ENCODE assay signal across 8 mouse cellular contexts in the genomic region with DNA sequence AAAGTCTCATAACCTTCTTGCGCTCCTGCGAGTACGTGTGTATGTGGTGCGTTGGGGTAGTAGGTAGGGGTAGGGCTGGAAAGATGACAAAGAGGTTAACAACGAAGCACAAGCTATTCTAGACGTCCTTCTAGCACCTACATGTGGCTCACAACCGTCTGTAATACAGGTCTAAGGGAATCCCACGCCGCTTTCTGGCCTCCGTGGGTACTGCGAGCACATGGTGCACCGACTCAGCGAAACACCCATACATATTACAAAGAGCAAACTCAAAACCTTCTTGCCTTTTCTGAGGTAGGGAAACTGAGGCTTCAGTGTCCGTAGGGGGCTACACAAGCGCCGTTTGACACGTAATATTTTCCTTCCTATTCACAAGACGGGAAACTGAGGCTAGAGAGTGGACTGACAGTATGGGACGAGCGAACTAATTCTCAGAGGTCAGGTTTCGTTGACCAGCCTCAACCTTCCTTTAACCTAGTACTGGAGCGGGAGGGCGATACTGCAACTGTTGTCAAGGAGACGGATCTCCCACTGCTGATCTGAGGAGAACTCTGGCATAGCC. TPM values are rescaled to one million over a fixed set of nuclear protein-coding genes. Genes with fewer than 3 reads are reported as not detected.
DNase-seq lines count a peak whose midpoint lies in the region; ATAC-seq and TF ChIP-seq lines count a peak whose summit lies in the region.

No protein-coding gene starts in this region.

- TF ChIP-seq CTCF in heart, adult 2 months (IDR thresholded peaks at IDR 0.05): peak; percentile 75
- TF ChIP-seq CTCF in spleen, adult 2 months (IDR thresholded peaks at IDR 0.05; ENCODE audit: extremely low read depth, insufficient read depth, insufficient read length, insufficient replicate concordance): peak; percentile 14; the same call in 1 of the 2 replicates

- no peaks in the 10 kb centered on the region for H3K9me3 ChIP-seq in embryonic facial prominence, embryonic 11.5 days (replicated peaks; ENCODE audit: control insufficient read depth, low read length)
- H3K9me3 ChIP-seq in limb, embryonic 15.5 days: no peaks in the 10 kb centered on the region
- no peaks in the 10 kb centered on the region for H3K9me3 ChIP-seq in midbrain, embryonic 15.5 days

- no peaks in the 10 kb centered on the region for H3K36me3 ChIP-seq in embryonic facial prominence, embryonic 11.5 days (replicated peaks; ENCODE audit: control insufficient read depth, insufficient read depth, low read depth, low read length)
- no peaks in the 10 kb centered on the region for H3K36me3 ChIP-seq in heart, adult 2 months (ENCODE audit: control insufficient read depth, insufficient read depth, low read length)
- H3K36me3 ChIP-seq in limb, embryonic 15.5 days: peaks cover 9% of the 10 kb centered on the region; the same call in 1 of the 2 replicates
- no peaks in the 10 kb centered on the region for H3K36me3 ChIP-seq in midbrain, embryonic 15.5 days (replicated peaks)
- no peaks in the 10 kb centered on the region for H3K36me3 ChIP-seq in spleen, adult 2 months (ENCODE audit: control insufficient read depth, insufficient read depth, low read length)

- peak; percentile 89 for DNase-seq in 416B (ENCODE audit: low read depth)
- DNase-seq in adrenal gland, postnatal 14 days: peak; percentile 85
- peak; percentile 71 for DNase-seq in embryonic facial prominence, embryonic 11.5 days (ENCODE audit: low spot score)
- DNase-seq in heart, adult 2 months: peak; percentile 66 to 69
- DNase-seq in kidney, adult 8-10 months: peak; percentile 82 to 87
- DNase-seq in spleen, adult 2 months (ENCODE audit: low read depth in 1 of 2, low spot score in 2 of 2): peak; percentile 57 to 70

- intact Hi-C loops in heart, adult 2 months (cut with DNase I): loop anchor here (1.0 to 10.0 kb wide), 6 partner anchors 15 to 953 kb away; a partner anchor contains a TSS

- peak overlapping the region; percentile 66 for H3K4me3 ChIP-seq in embryonic facial prominence, embryonic 11.5 days (ENCODE audit: low read depth, low read length)
- peak overlapping the region; percentile 56 for H3K4me3 ChIP-seq in heart, adult 2 months
- peak overlapping the region; percentile 71 for H3K4me3 ChIP-seq in limb, embryonic 15.5 days
- H3K4me3 ChIP-seq in midbrain, embryonic 15.5 days: peak overlapping the region; percentile 78
- H3K4me3 ChIP-seq in spleen, adult 2 months (ENCODE audit: extremely low read depth, insufficient read depth, insufficient read length): peak overlapping the region; percentile 87

- peak; percentile 7 for ATAC-seq in embryonic facial prominence, embryonic 11.5 days (replicated peaks; ENCODE audit: insufficient number of reproducible peaks, low FRiP score, low TSS enrichment, low read depth)
- ATAC-seq in limb, embryonic 15.5 days (ENCODE audit: insufficient number of reproducible peaks, low FRiP score, low TSS enrichment, low read depth): no peak
- ATAC-seq in midbrain, embryonic 15.5 days (replicated peaks): peak; percentile 64

- H3K27me3 ChIP-seq in embryonic facial prominence, embryonic 11.5 days (ENCODE audit: control insufficient read depth, insufficient read depth, low read length): no peaks in the 10 kb centered on the region
- no peaks in the 10 kb centered on the region for H3K27me3 ChIP-seq in heart, adult 2 months (ENCODE audit: control insufficient read depth, insufficient read depth, low read length)
- no peaks in the 10 kb centered on the region for H3K27me3 ChIP-seq in limb, embryonic 15.5 days
- H3K27me3 ChIP-seq in midbrain, embryonic 15.5 days (replicated peaks): no peaks in the 10 kb centered on the region
- H3K27me3 ChIP-seq in spleen, adult 2 months (ENCODE audit: control insufficient read depth, insufficient read depth, low read length): no peaks in the 10 kb centered on the region

- no peak for TF ChIP-seq POLR2A in heart, adult 2 months (IDR thresholded peaks at IDR 0.05; ENCODE audit: insufficient read depth, low read depth, low read length)
- no peak for TF ChIP-seq POLR2A in spleen, adult 2 months (IDR thresholded peaks at IDR 0.05; ENCODE audit: low read depth, low read length)

- under 1% methylated on average over 24 of the region's 24 CpGs for WGBS in embryonic facial prominence, embryonic 11.5 days
- WGBS in heart, adult 2 months: 0% methylated on average over 24 of the region's 24 CpGs
- WGBS in limb, embryonic 15.5 days: 1% methylated on average over 24 of the region's 24 CpGs
- under 1% methylated on average over 24 of the region's 24 CpGs for WGBS in midbrain, embryonic 15.5 days
- 2% methylated on average over 24 of the region's 24 CpGs for WGBS in spleen, adult 2 months

- H3K9ac ChIP-seq in embryonic facial prominence, embryonic 11.5 days (replicated peaks; ENCODE audit: low read length): peak overlapping the region; percentile 52
- H3K9ac ChIP-seq in heart, adult 2 months (ENCODE audit: low read depth, low read length): peak overlapping the region; percentile 56
- peak overlapping the region; percentile 37 for H3K9ac ChIP-seq in limb, embryonic 15.5 days
- H3K9ac ChIP-seq in midbrain, embryonic 15.5 days: peak overlapping the region; percentile 47

- peak overlapping the region; percentile 79 for H3K4me2 ChIP-seq in embryonic facial prominence, embryonic 11.5 days (ENCODE audit: low read depth, low read length)
- H3K4me2 ChIP-seq in limb, embryonic 15.5 days: peak overlapping the region; percentile 91
- H3K4me2 ChIP-seq in midbrain, embryonic 15.5 days: peak overlapping the region; percentile 81

- TF ChIP-seq EP300 in heart, adult 2 months (IDR thresholded peaks at IDR 0.05; ENCODE audit: insufficient read depth, low read depth, low read length): no peak

- H3K79me2 ChIP-seq in heart, adult 2 months (replicated peaks; ENCODE audit: control insufficient read depth, insufficient read depth, low read length): no peaks in the 10 kb centered on the region

- H3K4me1 ChIP-seq in embryonic facial prominence, embryonic 11.5 days (ENCODE audit: control insufficient read depth, insufficient read depth, low read length): no peaks in the 10 kb centered on the region
- H3K4me1 ChIP-seq in heart, adult 2 months (ENCODE audit: control insufficient read depth, insufficient read depth, low read length): peaks cover 5% of the 10 kb centered on the region
- peaks cover 19% of the 10 kb centered on the region for H3K4me1 ChIP-seq in limb, embryonic 15.5 days
- H3K4me1 ChIP-seq in midbrain, embryonic 15.5 days: peaks cover 25% of the 10 kb centered on the region
- no peaks in the 10 kb centered on the region; the same call in 1 of the 2 replicates for H3K4me1 ChIP-seq in spleen, adult 2 months (ENCODE audit: control insufficient read depth, insufficient read depth, insufficient read length)

- H3K27ac ChIP-seq in embryonic facial prominence, embryonic 11.5 days (replicated peaks; ENCODE audit: low read depth, low read length): peak overlapping the region; percentile 52
- peak overlapping the region; percentile 72 for H3K27ac ChIP-seq in heart, adult 2 months
- peak overlapping the region; percentile 86 for H3K27ac ChIP-seq in limb, embryonic 15.5 days
- peak overlapping the region; percentile 88 for H3K27ac ChIP-seq in midbrain, embryonic 15.5 days
- H3K27ac ChIP-seq in spleen, adult 2 months (ENCODE audit: insufficient read depth, low read length): peak overlapping the region; percentile 66

RNA-seq across cellular contexts. Expression of a gene that starts 0.5 kb away (rescaled TPM):
- 21.5 and 23.0 TPM in 2 replicates for total RNA-seq in adrenal gland, postnatal 14 days (2021)
- 66.4 and 73.4 TPM in 2 replicates for polyA plus RNA-seq in embryonic facial prominence, embryonic 11.5 days (2014; fragmentation: Nextera tagmentation; extraction: Ambion mirVana)
- total RNA-seq in heart, adult 2 months (2021): 10 to 100 TPM; 11.0 to 12.7 TPM
- 8.1 and 10.9 TPM in 2 replicates for polyA plus RNA-seq in heart, adult 2 months (2012; rRNA removed)
- polyA plus RNA-seq in limb, embryonic 15.5 days (2015; fragmentation: Nextera tagmentation; extraction: Ambion mirVana): 52.8 and 55.9 TPM in 2 replicates
- 102 TPM in 2 replicates for polyA plus RNA-seq in midbrain, embryonic 15.5 days (2015; fragmentation: Nextera tagmentation; extraction: Ambion mirVana)
- 20.2 and 29.7 TPM in 2 replicates for polyA plus RNA-seq in spleen, adult 2 months (2012; rRNA removed)

RNA-seq across cellular contexts. Expression of a gene that starts 15.7 kb away (rescaled TPM):
- total RNA-seq in adrenal gland, postnatal 14 days (2021): 45.4 and 51.4 TPM in 2 replicates
- polyA plus RNA-seq in embryonic facial prominence, embryonic 11.5 days (2014; fragmentation: Nextera tagmentation; extraction: Ambion mirVana): 13.8 TPM in 2 replicates
- total RNA-seq in heart, adult 2 months (2021): 10 to 100 TPM; 28.4 to 35.2 TPM
- 29.6 and 32.5 TPM in 2 replicates for polyA plus RNA-seq in heart, adult 2 months (2012; rRNA removed)
- polyA plus RNA-seq in limb, embryonic 15.5 days (2015; fragmentation: Nextera tagmentation; extraction: Ambion mirVana): 18.8 and 19.8 TPM in 2 replicates
- polyA plus RNA-seq in midbrain, embryonic 15.5 days (2015; fragmentation: Nextera tagmentation; extraction: Ambion mirVana): 26.3 and 28.1 TPM in 2 replicates
- polyA plus RNA-seq in spleen, adult 2 months (2012; rRNA removed): 34.5 and 43.2 TPM in 2 replicates

RNA-seq across cellular contexts. Expression of a gene that starts 25.4 kb away (rescaled TPM):
- total RNA-seq in adrenal gland, postnatal 14 days (2021): not detected in 2 replicates
- polyA plus RNA-seq in embryonic facial prominence, embryonic 11.5 days (2014; fragmentation: Nextera tagmentation; extraction: Ambion mirVana): not detected in 2 replicates
- not detected for total RNA-seq in heart, adult 2 months (2021)
- not detected in 2 replicates for polyA plus RNA-seq in heart, adult 2 months (2012; rRNA removed)
- not detected in 2 replicates for polyA plus RNA-seq in limb, embryonic 15.5 days (2015; fragmentation: Nextera tagmentation; extraction: Ambion mirVana)
- polyA plus RNA-seq in midbrain, embryonic 15.5 days (2015; fragmentation: Nextera tagmentation; extraction: Ambion mirVana): not detected in 2 replicates
- not detected in 2 replicates for polyA plus RNA-seq in spleen, adult 2 months (2012; rRNA removed)

RNA-seq across cellular contexts. Expression of a gene that starts 50.6 kb away (rescaled TPM):
- total RNA-seq in adrenal gland, postnatal 14 days (2021): not detected in 2 replicates
- polyA plus RNA-seq in embryonic facial prominence, embryonic 11.5 days (2014; fragmentation: Nextera tagmentation; extraction: Ambion mirVana): not detected in 2 replicates
- total RNA-seq in heart, adult 2 months (2021): not detected
- polyA plus RNA-seq in heart, adult 2 months (2012; rRNA removed): not detected in 2 replicates
- polyA plus RNA-seq in limb, embryonic 15.5 days (2015; fragmentation: Nextera tagmentation; extraction: Ambion mirVana): not detected in 2 replicates
- not detected in 2 replicates for polyA plus RNA-seq in midbrain, embryonic 15.5 days (2015; fragmentation: Nextera tagmentation; extraction: Ambion mirVana)
- not detected in 2 replicates for polyA plus RNA-seq in spleen, adult 2 months (2012; rRNA removed)
